Mouse (Mus musculus) c-Kit-positive CD71-positive TER-119-positive erythroid progenitor cells, embryonic 14.5 days (primary cell): Measurements from ENCODE around the gene Bcat1.
A peak's percentile ranks its signal among the peaks of the same experiment; 100 is the strongest.

ENCODE experiments used
- DNase-seq: peaks from one replicate; pipeline ENCODE4 v3.0.0-alpha.2; 2013; ENCODE audit warnings: low spot score

Bcat1 gene

DNA sequence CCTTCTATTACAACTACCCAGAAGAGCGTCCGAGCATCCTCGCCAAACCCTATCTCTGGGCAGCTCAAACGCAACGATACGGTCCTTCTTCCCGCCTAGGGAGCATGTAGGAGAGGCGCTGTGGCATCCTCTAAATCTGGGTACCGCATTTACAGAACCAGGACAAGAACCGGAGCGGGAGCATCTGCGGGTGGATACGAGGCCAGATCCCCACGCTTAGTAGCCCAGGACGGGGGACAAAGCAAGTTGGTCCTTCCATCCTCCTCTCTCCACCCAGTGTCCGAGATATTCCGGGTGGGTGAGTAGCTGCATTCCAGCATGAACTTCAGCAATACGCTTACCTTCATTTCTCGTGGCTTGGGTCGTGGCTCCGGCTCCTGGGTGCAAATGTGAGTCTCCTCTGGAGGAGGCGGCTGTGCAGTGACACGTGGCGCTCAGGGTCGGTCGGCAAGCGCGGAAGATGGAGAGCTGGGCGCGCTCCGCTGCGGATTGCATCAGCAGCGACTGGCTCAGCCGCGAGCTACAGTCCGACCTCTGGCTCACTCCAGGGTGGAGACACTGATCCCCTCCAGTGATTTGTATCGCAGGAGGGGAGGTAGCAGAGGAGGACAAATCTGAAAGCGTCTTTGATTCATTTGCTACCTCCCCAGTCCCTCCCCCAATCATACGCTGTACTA lies at the start of gene Bcat1:
Gene Bcat1 (minus strand): TSS at position 637 of the 677 bp plus-strand sequence.
- no peak for DNase-seq

DNA sequence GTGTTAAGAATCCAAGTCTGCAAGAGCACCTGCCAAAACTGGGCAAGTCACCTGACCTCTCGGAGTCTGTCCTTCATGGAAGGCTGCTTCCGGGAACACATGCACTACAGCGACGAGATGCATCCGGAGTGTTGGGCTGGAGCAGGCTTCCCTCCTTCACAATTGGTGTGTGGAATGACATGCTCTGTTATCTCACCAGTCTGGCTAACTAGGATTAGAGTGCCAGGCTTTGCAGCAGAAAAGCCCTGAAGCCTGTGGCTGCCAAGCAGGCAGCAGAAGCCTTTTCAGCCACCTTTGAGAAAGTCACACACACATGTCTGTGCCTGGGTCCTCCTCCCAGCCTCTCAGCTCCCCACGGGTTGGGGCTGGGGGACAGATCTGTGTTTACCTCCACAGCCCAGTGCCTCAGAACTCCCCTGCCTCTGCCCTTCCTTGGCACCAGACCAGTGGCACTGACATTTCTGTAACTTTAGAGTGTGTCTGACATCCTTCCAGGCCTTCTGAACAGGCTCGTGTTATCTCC lies 49.7 kb upstream of the Bcat1 start:
- peak; percentile 28 for DNase-seq

DNA sequence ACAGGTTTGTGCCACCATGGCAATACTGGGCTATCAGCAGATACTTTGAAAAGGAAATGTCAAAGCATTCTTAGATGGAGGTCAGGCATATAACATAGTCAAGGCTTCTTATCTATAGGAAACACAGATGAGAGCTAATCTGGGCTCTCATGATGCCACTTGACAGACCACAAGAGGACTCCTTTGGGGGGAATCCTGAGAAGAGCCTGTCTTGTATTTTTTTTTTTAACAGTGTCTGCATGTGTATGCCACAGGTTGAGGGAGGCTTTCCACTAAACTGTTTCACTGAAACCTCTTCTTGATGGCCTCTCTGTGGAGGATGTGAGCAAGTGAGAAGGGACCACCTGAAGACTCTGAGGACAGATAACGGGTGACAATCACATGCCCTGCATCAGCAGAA lies 48.6 kb upstream of the Bcat1 start:
- DNase-seq = peak; percentile 66

DNA sequence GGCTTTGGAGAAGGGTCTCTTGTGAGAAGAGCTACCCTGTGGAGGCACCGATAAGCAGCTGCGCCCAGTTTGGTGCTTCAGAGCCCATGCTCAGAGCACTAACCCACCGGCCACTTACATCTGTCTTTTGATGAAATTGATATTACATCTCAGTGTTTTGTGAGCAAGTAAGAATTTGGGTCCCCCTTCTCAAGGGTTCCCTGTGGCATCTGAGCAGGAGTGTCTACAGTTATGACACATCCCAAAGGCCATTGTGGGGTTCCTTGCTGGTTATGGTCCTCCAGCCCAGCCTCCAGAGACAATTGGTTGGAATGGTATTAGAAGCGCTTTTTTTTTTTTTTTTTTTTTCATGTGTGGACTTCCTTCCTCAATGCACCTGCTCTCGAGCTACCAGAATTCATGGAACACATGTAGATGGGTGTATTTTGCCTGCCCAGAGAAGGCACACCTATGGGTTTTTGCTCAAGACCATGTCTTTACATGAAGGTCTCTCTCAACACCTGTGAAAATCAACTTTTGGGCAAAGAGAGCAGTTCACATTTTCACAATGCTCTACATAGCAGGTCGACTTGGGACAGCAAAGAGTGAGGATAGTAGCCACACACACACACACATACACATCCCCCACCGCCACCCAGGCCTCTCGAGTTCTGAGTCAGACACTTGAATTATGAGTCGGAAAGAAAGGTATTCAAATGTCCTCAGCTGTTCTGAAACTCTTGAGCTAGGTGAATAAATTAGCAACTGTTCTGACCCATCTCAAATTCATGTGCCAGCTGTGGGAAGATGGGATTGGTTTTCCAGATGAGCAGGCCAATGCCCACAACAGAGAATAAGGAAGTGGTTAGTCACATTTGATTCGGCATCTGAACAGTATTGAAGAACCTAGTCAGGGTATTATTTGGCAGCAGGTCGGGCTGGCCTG lies 47.4 kb upstream of the Bcat1 start:
- peak; percentile 22 for DNase-seq

DNA sequence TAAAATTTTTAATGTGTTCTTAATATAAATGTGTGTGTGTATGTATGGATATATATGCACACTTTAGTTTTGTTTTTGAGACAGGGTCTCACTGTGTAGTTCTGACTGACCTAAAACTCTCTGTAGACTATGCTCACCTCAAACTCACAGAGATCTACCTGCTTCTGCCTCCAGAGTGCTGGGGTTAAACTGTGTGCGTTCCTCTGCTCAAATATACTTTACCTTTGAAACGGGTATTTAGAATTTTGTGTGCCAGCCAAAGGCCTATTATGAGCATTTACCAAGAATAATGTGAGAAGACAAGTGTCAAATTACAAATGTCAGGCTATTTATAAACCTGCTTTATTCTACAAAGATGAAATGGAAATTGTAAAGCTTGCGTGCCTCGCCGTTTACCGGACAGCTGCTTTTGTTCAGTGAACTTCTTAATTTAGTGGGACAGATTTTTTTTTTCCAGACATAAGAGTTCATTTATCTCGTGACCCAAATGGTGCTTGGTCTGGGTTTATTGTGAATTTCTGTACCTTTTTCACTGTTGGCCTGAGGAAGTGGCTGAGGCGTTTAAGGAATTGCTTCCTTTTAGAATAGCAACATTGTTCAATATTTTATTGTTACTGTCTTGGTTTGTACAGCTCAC lies 46.6 kb upstream of the Bcat1 start:
- DNase-seq = peak; percentile 32

DNA sequence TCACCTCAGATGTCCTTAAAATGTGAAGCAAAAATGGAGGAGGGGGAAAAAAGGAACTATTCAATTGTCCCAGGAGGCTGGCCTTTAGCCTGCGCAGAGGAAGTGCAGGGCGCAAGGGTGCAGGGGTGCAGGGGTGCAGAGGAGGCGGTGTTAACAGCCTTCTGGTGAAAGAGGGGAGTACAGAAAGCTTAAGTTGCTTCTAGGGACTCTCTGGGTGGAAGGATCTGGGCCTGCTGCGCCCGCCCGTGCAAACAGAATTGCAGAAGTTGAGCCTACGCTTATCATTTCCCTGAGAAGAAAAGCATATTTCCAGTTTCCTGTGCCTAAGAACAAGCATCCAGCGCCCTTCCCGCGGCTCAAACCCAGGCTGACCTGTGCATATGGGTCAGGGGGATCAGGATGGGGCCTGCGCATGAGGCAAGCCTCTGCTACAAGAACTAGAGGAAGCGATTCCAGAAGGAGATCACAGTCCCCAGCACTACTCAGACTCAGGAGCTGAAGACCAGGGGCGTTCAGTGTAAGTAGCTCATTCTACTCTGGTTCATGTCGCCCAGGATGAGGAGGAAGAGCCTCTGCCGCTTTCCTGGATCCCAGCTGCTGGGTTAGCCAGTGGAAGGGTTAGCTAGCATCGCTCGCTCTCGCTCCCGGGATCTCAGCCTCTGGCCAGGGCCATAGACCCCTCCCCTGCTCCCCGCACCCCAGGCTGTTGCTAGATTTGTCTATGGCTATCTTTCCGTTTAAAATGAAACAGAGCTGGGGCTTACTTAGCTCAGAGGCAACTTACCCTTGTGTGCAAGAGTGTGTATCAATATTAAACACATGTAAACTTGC lies 45.8 kb upstream of the Bcat1 start:
- peak; percentile 42 for DNase-seq

DNA sequence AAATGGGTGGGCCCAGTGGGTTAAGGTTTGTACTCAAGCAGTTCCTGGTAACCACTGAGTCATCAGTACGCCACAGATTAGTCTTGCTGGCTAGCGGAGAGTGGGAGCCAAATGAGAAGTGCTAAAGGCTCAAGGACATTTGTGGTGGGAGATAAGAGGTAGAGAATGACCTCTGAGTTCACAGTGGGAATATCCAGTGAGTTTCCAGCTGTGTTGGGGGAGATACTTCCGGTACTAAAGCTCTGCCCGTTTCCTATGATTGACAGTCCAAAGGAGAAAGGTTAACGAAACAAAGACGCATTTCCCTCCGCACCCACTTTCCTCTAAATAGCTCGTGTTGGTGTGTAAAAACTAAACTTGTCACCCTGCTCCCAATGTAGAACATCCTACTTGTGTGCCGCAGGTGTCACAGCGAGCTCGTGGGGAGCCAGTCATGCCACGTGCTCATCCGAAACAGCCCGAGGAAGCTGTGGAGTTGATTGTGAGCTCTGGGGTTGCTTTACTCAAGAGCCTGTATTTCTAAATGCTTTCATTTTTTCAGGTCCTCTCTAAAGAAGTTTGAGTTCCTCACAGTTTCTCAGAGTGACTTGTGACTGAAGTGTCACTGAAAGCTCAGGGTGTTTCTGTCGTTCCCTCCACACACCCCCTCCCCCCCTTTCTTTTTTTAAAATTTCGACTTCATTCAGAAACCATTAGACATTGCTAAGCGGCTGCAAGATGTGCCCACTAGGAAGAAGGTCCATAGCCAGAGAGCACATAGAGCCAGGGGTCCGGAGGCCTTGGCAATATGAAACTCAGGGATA lies 45.0 kb upstream of the Bcat1 start:
- peak; percentile 66 for DNase-seq

DNA sequence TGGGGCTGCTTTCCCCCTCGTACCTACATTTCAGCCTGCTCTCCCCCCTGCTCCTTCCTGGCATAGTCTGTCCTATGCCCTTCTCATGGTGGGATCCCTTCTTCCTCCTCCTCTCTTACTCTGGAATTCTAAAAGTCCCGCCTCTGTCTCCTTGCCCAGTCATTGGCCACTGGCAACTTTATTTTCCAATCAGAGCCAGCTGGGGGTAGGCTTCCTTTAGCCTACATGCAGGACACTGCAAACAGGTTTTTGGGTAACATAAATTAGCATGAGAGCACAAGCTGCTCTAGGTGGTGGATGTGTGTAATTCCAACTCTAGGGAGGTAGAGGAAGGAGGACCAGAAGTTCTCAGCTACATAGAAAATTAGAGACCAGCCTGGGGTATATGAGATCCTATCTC lies 44.1 kb upstream of the Bcat1 start:
- DNase-seq = no peak

DNA sequence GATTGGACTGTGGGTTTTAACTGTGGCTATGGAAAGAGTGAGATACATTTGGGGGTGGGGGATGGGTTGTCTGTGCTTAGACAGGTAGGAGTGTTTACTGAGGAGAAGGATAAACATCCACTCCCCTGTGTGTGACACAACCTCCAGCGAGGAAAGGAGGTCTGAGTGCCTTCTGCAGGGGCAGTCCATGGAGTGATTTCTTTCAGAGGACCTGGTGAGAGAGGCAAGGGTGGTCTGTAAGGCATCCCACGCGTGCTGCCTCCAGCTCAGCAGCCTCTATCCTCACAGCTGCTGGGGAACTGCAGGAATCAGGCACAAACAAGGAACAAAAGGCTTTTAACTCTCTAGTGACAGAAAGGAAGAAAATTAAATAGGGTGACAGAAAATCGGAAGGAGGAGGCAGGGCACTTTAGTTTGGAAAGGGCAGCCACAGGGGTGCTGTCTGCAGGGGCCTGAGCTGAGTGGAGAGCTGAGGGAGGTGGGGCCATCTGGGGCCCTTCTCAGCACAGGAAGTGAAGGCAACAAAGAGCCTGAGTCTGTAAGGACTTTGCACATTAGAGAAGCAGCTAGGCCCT lies 40.2 kb upstream of the Bcat1 start:
- no peak for DNase-seq

DNA sequence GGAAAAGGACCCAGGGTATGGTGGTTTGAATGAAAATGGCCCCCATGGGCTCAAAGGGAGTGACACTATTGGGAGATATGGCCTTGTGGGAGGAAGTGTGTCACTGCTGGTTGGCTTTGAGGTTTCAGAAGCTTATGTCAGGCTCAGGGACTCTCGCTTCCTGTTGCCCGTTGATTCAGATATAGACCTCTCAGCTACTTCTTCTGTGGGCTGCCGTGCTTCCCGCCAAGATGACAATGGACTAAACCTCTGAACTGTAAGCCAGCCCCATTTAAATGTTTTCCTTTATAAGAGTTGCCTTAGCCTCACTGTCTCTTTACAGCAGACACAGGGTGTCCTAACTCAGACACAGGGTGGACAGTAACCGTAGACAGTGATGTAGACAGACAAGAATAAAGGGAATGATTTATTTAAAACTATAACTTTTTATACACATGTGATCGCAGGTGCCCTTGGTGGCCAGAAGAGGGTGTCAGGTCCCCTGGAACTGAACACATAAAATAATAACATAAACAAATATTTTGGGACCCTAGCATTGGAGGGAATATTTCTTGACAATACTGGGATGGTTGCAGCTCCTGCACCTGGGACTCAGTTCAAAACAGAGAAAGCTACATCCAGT lies 39.6 kb upstream of the Bcat1 start, which contains the start of gene Lrmp:
Gene Lrmp (plus strand): TSS at position 178 of the 622 bp plus-strand sequence.
- no peak for DNase-seq

DNA sequence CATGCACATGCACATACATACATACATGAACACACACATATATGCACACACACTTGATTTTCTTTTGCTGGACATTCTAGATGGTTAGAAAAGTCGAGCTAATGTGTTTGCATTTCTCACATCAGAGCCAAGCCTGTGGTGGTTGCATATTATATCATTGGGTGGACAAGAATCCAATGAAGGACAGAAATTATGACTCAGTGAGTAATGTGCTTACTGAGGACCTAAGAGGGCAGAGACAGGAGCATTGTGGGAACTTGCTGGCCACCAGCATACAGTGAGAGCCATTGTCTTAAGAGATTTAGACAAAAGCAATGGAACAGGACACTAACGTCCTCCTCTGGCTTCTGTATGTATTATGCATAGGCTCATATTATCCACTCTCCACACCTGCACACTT lies 38.6 kb upstream of the Bcat1 start:
- no peak for DNase-seq

DNA sequence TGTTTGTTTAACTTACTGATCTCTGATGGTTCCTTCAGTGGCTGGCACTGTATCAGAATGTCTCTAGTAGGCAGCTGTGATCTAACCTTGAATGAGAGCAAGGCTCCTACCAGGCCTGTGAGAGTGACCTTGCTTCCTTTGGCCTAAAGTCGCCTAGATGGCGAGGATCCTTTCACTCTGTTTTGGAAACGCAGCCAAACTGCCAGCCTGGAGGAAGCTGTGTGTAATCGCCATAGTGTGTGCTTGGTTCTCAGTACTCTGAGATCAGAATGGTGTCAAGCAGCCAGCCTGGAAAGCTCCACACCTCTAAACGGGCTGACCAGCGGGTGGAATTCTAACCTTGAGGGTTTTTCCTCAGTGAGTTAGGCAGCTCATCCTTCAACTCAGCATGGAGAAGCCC lies 36.9 kb upstream of the Bcat1 start:
- DNase-seq = no peak

DNA sequence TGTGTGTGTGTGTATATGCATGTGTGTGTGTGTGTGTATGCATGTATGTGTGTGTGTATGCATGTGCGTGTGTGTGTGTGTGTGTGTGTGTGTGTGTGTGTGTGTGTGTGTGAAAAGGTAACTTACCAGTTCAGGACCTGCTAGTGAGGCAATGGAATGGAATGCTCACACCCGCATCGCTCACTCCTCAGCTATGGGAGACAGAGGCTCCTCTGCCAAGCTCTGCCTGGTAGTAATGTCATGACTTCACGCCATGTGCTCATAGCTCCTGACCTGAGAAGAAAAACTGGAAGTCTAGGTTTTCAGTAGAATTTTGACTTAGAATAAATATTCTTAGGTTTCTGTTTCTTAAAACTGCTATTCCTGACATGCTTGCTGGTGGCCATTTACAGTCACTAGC lies 34.8 kb upstream of the Bcat1 start:
- DNase-seq = no peak

DNA sequence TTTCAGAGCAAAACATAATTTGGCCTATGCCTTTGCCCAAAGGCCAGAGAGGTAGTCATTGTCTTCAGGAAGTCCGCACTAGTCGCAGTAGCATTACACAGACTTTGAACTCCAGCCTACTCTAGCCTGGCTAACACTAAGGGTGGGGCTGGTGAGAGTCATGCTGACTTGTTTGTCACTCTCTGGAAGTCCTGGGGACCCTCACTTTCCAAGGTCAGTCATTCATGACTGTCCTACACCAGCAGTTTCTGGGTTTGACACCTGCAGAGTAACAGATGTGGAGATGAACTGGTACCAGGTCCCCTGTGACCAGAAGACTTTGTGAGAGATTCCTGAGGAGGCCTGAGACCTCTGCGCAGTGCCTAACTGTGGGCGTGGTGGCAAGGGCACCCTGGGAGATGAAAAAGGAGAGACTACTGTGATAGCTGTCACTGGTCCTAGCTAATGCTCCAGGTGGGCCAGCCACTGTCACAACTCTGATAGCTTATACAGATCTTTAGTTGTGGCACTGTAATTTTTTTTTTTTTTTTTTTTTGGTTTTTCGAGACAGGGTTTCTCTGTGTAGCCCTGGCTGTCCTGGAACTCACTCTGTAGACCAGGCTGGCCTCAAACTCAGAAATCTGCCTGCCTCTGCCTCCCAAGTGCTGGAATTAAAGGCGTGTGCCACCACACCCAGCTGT lies 30.3 kb upstream of the Bcat1 start:
- no peak for DNase-seq

DNA sequence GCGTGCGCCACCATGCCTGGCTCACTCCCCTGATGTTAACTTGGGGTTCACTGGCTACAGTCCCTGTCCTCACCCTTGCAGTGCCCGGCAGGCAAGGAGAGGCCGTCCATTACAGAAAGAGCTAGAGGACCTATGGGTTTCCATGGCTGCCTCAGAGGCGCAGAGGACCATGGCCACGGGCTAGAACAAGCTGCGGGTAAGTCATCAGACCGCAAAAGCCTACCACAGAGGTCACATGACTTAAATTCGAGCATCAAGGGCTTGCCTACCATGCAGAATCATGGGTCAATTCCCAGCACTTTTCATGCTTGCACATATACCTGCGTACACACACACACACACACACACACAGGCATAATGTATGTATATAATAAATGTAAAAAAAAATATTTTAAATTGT lies 29.5 kb upstream of the Bcat1 start:
- no peak for DNase-seq

DNA sequence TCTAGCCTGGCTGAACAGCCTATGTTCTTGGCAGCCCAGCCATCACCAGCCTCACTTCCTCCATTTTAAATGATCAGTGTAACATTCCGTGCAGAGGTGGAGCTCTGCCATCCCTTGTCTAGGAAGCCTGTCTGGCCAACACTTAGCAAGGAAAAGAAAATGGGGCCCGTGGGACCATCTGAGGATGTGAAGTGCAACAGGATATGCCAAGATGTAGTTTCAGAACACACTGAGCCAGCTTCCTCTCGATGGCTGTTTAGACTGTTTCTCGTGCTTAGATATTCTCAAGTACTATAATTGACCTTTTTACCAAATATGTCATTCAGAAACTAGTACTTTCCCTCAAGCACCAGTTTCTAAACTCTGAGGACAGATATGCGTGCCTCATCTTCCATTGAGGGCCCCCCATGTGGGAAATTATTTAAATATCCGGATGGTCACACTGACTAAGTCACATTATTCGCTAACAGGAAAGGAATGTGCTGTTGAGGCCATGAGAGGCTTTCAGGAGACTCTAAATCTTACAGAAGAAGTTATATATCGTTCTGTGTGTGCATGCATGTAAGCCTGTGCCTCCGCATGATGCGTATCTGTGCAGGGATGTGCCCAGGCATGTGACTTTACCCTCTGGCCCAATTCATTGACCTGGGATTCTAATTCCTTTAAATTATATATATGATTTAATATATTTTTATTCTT lies 28.4 kb upstream of the Bcat1 start:
- DNase-seq = no peak

DNA sequence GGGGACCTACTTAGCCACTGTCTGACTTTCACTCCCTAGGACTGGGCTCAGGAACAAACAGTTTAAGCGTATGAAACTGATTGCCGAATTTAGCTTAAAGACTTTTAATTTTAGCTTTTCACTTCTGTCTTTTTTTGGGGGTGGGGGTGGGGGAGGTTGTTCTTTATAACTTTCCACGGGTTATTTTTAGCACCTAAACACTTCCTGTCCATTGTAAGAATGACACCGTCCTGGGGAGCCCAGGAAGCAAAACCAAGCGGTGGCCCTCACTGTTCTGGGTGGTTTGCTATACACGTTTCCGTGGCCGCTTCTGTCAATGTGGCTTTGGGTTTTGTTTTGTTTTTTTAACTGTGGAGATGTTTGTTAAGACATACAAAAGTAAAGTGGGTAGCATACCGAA lies 24.9 kb upstream of the Bcat1 start:
- no peak for DNase-seq

DNA sequence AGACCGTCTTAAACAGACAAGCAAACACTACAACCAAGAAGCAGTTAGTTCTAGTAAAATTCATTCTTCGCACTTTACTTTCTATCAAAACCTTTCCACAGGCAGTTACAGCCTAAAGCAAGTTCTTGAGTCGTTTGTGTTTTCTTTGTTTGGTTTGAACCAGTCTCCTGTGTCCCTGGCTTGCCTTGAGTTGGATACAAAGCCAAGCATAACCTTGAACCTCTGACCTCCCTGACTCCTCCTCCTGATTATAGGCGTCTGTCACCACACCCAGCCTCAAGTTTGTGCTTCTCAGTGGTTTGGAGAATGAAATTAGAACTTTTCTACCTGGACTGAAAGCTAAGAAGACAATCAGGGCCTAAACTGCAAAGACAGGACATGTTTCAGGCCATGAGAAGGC lies 18.4 kb upstream of the Bcat1 start:
- DNase-seq = no peak
